Mouse (Mus musculus) megakaryocyte, embryonic 14.5 days (primary cell): ENCODE data around the gene Smco4. TPM values are rescaled to one million over a fixed set of nuclear protein-coding genes. Genes with fewer than 3 reads are reported as not detected.

Source experiments
- H3K27me3 ChIP-seq: replicated peaks from 2 replicates; pipeline ENCODE3; 2012; ENCODE audit warnings: inconsistent platforms
- H3K36me3 ChIP-seq: replicated peaks from 2 replicates; pipeline ENCODE3; 2012; ENCODE audit warnings: low read length, inconsistent platforms, mixed read lengths
- H3K4me1 ChIP-seq: 2 replicates; pipeline ENCODE4 v1.6.1; 2012; ENCODE audit warnings: inconsistent platforms
- H3K4me3 ChIP-seq: replicated peaks from 2 replicates; pipeline ENCODE3; 2012; ENCODE audit warnings: moderate library complexity, mild to moderate bottlenecking, inconsistent platforms
- H3K9me3 ChIP-seq: 2 replicates; pipeline ENCODE4 v1.6.1; 2012; ENCODE audit warnings: inconsistent platforms
- FLI1 ChIP-seq: IDR thresholded peaks from 2 replicates; pipeline ENCODE4 v1.6.1; 2012; ENCODE audit warnings: low read length, inconsistent platforms, mixed read lengths
- GATA1 ChIP-seq: IDR thresholded peaks from 3 replicates; pipeline ENCODE4 v1.6.1; 2012; ENCODE audit warnings: mixed read lengths, low read length, inconsistent platforms, borderline replicate concordance
- polyA plus RNA-seq: library from polyadenylated mRNA; stranded (reverse); fragments of >175 nt; gene quantifications from 2 replicates; pipeline ENCODE4 v1.2.3, GENCODE M21; 2012; ENCODE audit warnings: low replicate concordance; ENCODE audit not compliant: insufficient read depth

Smco4 gene
- polyA plus RNA-seq, 1 experiment = 12.3 TPM

DNA sequence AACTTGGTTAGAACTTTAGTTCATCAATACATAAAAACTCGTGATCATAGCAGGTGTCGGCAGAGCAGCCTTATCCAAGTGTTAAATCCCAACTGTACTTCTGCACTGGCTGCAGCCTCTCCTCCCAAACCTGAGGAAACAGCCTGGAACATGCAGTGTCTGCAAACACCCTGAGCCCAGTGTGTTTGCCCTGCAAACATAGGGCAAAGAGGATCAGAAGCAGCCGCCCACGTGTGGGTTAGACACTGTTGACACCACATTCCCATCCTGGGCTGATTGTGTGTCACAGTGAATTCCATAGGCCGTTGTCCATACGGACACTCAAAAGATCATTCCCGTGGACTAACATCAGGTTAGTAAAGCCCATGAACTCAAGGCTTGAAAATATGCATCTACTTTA lies 69.1 kb downstream of the Smco4 start:
- H3K36me3 ChIP-seq = no peaks in the 10 kb centered on the region
- no peak for TF ChIP-seq GATA1
- no peaks in the 10 kb centered on the region for H3K4me1 ChIP-seq
- peaks cover 17% of the 10 kb centered on the region for H3K9me3 ChIP-seq
- H3K4me3 ChIP-seq = no peak overlapping the region
- H3K27me3 ChIP-seq = peaks cover 2% of the 10 kb centered on the region

DNA sequence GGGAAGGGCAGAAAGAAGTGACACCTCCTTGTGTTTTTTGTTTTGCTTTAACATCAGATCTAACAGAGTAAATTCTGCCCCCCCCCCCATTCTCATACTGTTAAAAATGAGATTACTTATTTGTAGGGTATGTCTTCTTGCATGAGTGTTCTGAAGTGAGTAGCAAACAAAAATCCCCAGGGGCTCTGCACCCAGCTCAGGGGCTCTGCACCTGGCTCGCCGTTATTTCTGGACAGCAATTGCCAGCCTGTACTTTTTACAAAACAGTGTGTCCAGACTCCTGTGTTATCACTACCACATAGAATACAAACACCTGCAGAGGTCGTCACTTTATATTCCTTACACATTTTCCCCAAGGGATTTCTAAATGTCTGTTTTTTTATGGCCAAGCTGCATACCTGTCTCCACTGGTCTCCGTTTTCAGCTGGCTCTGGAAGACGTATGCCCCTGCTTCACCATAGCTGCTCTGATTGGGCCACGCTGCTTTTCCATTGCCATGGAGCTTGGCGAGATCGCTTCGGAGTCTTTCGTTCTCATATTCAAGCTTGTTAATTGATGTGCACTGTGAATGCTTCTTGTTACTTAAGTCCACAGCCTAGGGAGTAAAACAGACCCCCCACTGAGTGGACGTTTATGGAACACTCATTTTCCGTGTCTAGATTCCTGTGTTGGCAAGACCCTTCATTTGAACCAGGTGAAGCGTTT lies 81.7 kb downstream of the Smco4 start:
- no peaks in the 10 kb centered on the region; the same call in 1 of the 2 replicates for H3K9me3 ChIP-seq
- H3K4me1 ChIP-seq = no peaks in the 10 kb centered on the region
- no peaks in the 10 kb centered on the region for H3K27me3 ChIP-seq
- H3K36me3 ChIP-seq = no peaks in the 10 kb centered on the region
- H3K4me3 ChIP-seq = no peak overlapping the region
- no peak for TF ChIP-seq GATA1

DNA sequence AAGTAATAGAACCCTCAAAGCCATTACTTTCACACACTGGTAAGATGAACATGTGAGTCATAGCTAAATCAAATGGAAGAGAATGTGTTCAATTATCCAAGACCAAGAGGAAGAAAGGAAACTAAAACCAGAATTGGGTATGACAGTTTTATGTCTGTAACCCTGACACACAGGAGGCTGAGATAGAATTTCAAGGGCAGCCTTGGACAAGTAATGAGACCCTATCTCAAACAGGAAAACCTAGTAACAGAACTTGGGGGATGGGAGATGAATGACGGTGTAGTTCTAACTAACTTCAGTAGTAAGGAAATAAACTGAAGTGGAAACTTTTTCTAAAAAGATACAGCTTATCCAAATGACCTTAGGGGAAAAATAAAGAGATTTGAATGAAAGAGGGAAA lies 85.2 kb downstream of the Smco4 start:
- Histone ChIP-seq H3K4me1 (no peaks in the 10 kb centered on the region), H3K9me3 (no peaks in the 10 kb centered on the region), H3K27me3 (no peaks in the 10 kb centered on the region), H3K36me3 (no peaks in the 10 kb centered on the region), H3K4me3 (no peak overlapping the region)
- TF ChIP-seq FLI1 (no peak), GATA1 (no peak)

DNA sequence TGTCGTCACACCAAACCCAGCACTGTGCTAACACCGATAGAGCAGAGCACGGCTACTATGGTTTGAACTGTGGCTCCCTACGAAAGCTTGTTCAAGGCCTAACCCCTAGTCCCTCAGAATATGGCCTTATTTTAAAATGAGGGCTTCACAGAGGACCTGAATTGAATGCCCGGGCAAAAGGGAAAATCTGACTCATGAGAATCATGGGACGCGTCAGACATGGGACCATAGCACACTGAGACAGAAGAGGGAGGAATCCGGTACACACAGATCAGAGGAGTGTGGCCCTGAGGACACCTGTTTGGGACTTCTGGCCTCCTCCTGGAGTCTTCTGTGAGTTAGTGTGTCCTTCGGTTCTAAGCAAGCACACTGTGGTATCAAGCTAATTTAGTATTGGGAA lies 85.7 kb downstream of the Smco4 start:
- TF ChIP-seq FLI1 = no peak
- no peak for TF ChIP-seq GATA1
- H3K9me3 ChIP-seq = no peaks in the 10 kb centered on the region
- H3K4me1 ChIP-seq = no peaks in the 10 kb centered on the region
- no peaks in the 10 kb centered on the region for H3K36me3 ChIP-seq
- H3K27me3 ChIP-seq = no peaks in the 10 kb centered on the region
- no peak overlapping the region for H3K4me3 ChIP-seq

DNA sequence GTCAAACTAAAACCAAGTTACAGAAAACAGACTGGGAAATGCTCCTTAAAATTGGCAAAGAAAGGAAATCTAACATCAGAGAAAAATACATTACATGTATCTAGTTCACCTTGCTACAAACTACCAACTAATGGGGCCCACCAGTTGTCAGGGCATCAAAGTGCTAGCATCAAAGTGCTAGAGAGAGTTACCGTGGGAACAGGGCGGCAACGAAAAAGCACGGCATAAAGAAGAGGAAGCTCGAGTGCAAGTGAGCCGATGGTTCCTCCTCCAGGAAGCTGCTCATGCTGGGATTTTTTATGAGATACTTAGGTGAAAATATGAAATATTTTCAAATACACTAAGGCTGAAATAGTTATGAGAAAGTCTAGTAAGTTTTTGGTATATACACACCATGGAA lies 86.9 kb downstream of the Smco4 start:
- Histone ChIP-seq H3K4me1 (no peaks in the 10 kb centered on the region), H3K4me3 (no peak overlapping the region), H3K36me3 (no peaks in the 10 kb centered on the region), H3K27me3 (no peaks in the 10 kb centered on the region), H3K9me3 (no peaks in the 10 kb centered on the region)
- TF ChIP-seq GATA1 = no peak
- TF ChIP-seq FLI1 = no peak

DNA sequence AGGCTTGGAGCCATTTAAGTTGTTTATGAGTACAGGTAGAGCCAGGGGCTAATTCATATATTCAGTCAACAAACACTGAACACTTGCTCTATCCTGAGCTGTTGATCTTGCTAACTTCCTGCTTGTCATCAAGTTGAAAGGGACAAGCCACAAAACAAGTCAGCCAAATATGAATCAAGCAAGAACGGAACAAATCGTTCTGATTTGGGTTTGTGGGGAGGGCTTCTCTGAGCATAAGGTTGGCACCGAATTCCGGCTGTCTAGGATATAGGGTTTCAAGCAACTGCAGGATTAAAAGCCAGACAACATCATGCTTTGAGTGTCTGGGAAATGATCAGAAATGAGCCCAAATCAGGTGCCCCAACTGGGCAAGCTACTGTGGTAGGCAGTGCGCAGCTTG lies 88.8 kb downstream of the Smco4 start:
- TF ChIP-seq FLI1 = no peak
- TF ChIP-seq GATA1 = no peak
- no peaks in the 10 kb centered on the region for H3K9me3 ChIP-seq
- no peaks in the 10 kb centered on the region for H3K36me3 ChIP-seq

DNA sequence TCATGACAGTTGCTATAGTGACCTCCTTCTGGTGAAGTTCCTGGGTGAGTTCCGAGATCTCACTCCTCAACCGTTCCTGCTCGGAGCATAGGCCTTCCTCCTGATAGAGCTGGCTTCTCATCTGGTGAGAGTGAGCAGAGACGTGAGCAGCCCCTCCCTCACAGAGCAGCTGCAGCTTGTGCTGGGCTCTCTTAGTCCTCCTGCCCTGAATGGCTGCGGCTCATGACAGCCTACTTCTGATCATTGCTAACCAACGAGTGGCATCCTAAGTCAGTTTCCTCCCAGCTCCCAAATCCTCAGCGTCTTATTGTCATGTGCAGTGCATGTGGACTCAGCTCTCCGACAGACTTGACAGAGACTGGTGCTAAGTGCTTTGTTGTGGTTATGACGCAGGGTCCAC lies 91.0 kb downstream of the Smco4 start:
- TF ChIP-seq GATA1 = no peak
- no peak overlapping the region for H3K4me3 ChIP-seq
- no peaks in the 10 kb centered on the region for H3K4me1 ChIP-seq
- H3K27me3 ChIP-seq = no peaks in the 10 kb centered on the region
- no peaks in the 10 kb centered on the region for H3K36me3 ChIP-seq
- H3K9me3 ChIP-seq = no peaks in the 10 kb centered on the region

More for the DNA sequence above, 88.8 kb downstream of the Smco4 start:
- H3K4me3 ChIP-seq = no peak overlapping the region
- no peaks in the 10 kb centered on the region for H3K27me3 ChIP-seq
- no peaks in the 10 kb centered on the region for H3K4me1 ChIP-seq

DNA sequence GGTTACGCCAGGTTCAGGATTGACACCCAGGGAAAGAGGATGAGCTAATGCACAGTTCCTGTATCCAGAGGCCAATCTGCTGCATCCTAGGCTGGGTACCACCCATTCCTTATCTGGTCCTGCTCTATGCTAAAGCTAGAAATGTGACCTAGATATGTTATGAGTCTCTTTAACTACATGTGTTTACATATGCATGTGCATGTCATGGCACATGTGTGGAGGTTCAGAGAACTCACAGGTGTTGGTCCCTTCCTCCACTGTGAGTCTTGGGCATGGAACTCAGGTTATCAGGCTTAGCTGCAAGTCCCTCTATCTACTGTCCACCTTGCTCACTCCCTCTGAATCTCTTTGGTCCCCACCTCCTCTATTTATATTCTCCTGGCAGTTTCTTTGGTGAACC lies 92.7 kb downstream of the Smco4 start:
- Histone ChIP-seq H3K4me1 (no peaks in the 10 kb centered on the region), H3K9me3 (no peaks in the 10 kb centered on the region), H3K36me3 (no peaks in the 10 kb centered on the region), H3K27me3 (no peaks in the 10 kb centered on the region), H3K4me3 (no peak overlapping the region)
- TF ChIP-seq GATA1 = no peak
- no peak for TF ChIP-seq FLI1

DNA sequence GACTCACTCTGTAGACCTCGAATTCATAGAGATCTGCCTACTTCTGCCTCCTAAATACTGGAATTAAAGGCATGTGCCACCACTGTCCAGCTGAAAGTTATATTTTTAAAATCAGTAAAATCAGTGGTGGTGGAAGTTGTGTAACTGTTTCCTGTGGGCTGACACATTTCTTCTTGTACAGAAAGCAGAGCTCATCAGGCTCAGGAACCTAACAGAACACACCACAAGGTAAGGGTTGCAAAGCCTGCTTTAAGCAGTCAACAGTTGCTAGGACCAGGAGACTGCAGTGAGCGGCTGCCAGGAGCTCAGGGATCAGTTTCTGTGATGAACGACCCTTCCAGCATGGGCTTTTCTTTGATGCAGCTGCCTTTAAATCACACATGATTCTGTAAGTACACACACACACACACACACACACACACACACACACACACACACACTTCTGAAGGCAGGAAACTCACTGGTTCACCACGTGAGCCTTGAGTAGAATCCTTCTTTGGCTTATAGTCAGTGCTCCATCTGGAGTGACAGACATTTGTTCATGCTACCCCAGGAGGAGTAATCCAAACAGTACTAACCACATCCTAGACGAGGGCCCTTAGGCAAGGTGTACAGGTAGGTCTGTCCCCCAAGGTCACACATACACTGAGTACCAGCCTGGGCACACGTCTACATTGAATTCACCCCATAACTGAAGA lies 94.1 kb downstream of the Smco4 start:
- H3K36me3 ChIP-seq = no peaks in the 10 kb centered on the region
- no peaks in the 10 kb centered on the region for H3K4me1 ChIP-seq
- no peaks in the 10 kb centered on the region for H3K27me3 ChIP-seq
- TF ChIP-seq FLI1 = no peak
- TF ChIP-seq GATA1 = no peak
- peaks cover 2% of the 10 kb centered on the region; the same call in 1 of the 2 replicates for H3K9me3 ChIP-seq
- no peak overlapping the region for H3K4me3 ChIP-seq

DNA sequence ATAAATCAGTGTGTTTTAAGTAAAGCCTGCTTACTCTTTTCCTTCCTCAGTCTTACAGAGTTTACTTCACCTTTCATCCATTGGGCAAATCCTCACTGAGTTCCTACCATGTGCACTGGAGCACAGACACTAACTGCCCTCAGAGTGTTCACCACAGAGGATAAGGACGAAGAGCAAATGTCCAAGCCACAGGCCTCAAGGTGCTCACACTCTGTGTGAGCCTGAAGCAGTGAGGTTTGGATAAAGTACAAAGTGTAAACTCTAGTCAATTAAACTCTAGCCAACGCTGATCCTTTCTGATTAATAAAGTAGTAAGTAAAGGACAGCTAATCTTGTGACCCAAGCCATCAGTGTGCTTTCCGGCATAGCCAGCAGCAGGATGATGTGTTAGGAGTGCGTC lies 100.9 kb downstream of the Smco4 start:
- Histone ChIP-seq H3K36me3 (no peaks in the 10 kb centered on the region), H3K27me3 (peaks cover 2% of the 10 kb centered on the region), H3K9me3 (peaks cover 7% of the 10 kb centered on the region), H3K4me3 (no peak overlapping the region), H3K4me1 (no peaks in the 10 kb centered on the region)
- no peak for TF ChIP-seq GATA1

Other genes with a start within 250 kb of the Smco4 start
- 1.0 and 7.6 TPM in 2 replicates for gene Med17, start 213.5 kb upstream of the Smco4 start, polyA plus RNA-seq
- gene Taf1d, start 187.2 kb upstream of the Smco4 start, polyA plus RNA-seq = 18.8 and 30.9 TPM in 2 replicates
- 1.9 and 5.2 TPM in 2 replicates for gene 4931406C07Rik, start 187.0 kb upstream of the Smco4 start, polyA plus RNA-seq
- 1.3 TPM in 1 of 2 replicates, not detected in the other for gene Cep295, start 135.6 kb upstream of the Smco4 start, polyA plus RNA-seq
- gene Deup1, start 134.5 kb downstream of the Smco4 start, polyA plus RNA-seq = not detected in 2 replicates
- 0.11 TPM in 1 of 2 replicates, not detected in the other for gene Slc36a4, start 216.3 kb downstream of the Smco4 start, polyA plus RNA-seq